Mouse (Mus musculus): ENCODE results near the gene Pomp. TPM values are rescaled to one million over a fixed set of nuclear protein-coding genes. Genes with fewer than 3 reads are reported as not detected.
"Not testable (repeated sequence)": the region's sequence is repeated elsewhere in the genome, so short reads cannot be mapped to it uniquely, and the experiment has no call there.

The Pomp gene
- polyA plus RNA-seq, 1 experiment from 2014 or later = 500 TPM

GRCm38 (mm10) chr5:147893766-147894454 lies 33.6 kb downstream of the Pomp start:
- Histone ChIP-seq H3K4me3 (ENCODE audit: low read depth, low read length) (peak overlapping the region; percentile 61), H3K4me1 (ENCODE audit: control insufficient read depth, insufficient read depth, low read length) (peaks cover 10% of the 10 kb centered on the region), H3K27ac (ENCODE audit: low read length) (no peak overlapping the region), H3K9ac (ENCODE audit: low read depth, low read length) (peak overlapping the region; percentile 68), H3K36me3 (ENCODE audit: control insufficient read depth, insufficient read depth, low read length) (no peaks in the 10 kb centered on the region), H3K27me3 (ENCODE audit: control insufficient read depth, insufficient read depth, low read depth, low read length) (no peaks in the 10 kb centered on the region; the same call in 1 of the 2 replicates), H3K9me3 (replicated peaks; ENCODE audit: control insufficient read depth, low read length, poor library complexity, severe bottlenecking) (no peaks in the 10 kb centered on the region), H3K4me2 (ENCODE audit: low read length) (peak overlapping the region; percentile 89)
- 2% methylated on average over 25 of the region's 25 CpGs for WGBS
- peak; percentile 44 for ATAC-seq

GRCm38 (mm10) chr5:147894455-147895076 lies 34.3 kb downstream of the Pomp start, which contains the start of gene Slc46a3:
Gene Slc46a3, minus strand, starts transcription at chr5:147894815.
- Histone ChIP-seq H3K4me2 (ENCODE audit: low read length) (peak within 1 kb of the TSS; percentile 89), H3K9ac (ENCODE audit: low read depth, low read length) (peak within 1 kb of the TSS; percentile 68), H3K36me3 (ENCODE audit: control insufficient read depth, insufficient read depth, low read length) (no peaks in the 10 kb centered on the region), H3K4me1 (ENCODE audit: control insufficient read depth, insufficient read depth, low read length) (peaks cover 10% of the 10 kb centered on the region), H3K27me3 (ENCODE audit: control insufficient read depth, insufficient read depth, low read depth, low read length) (no peaks in the 10 kb centered on the region; the same call in 1 of the 2 replicates), H3K27ac (ENCODE audit: low read length) (no peak within 1 kb of the TSS), H3K9me3 (replicated peaks; ENCODE audit: control insufficient read depth, low read length, poor library complexity, severe bottlenecking) (no peaks in the 10 kb centered on the region), H3K4me3 (ENCODE audit: low read depth, low read length) (peak within 1 kb of the TSS; percentile 61)
- peak; percentile 99 for ATAC-seq
- 0% methylated on average over 47 of the region's 47 CpGs for WGBS

DNA sequence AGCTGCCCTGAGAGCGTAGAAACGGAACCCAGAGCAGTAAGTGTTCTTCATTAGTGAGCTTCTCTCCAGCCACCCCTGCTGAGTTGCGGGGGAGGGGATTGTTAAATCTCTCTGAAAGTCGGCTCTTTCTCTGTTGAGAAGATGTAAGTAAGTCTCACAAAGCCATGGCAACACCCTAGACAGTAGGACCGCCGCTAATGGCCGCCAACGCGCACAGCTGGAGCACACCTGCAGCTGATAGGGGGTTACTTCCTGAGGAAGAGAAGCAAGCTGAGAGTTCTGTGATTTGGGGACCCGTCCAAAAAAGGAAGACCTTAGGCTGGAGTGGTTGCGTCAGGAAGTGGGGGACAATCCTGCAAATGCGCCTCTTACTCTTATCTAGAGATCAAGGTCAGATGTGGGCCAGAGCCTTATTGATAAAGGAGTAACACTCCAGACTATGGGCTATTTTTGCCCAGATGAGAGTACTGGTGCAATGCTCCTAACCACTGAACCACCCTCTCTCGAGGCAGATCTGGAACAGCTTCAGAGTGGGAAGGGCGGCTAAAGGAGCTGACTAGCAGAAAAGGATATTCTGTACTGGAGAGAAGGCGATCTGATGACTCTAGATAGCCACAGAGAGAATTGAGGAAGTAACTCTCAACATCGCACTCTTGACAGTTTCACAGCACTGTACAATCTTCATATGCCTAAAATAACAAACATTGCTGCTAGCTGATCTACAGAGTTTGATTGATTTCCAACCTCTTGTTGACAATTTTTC lies 35.4 kb downstream of the Pomp start:
- no peaks in the 10 kb centered on the region for H3K36me3 ChIP-seq (ENCODE audit: control insufficient read depth, insufficient read depth, low read length)
- no peaks in the 10 kb centered on the region for H3K9me3 ChIP-seq (replicated peaks; ENCODE audit: control insufficient read depth, low read length, poor library complexity, severe bottlenecking)
- peak overlapping the region; percentile 89 for H3K4me2 ChIP-seq (ENCODE audit: low read length)
- H3K4me3 ChIP-seq (ENCODE audit: low read depth, low read length) = peak overlapping the region; percentile 61; the same call in 1 of the 2 replicates
- ATAC-seq = no peak
- no peak overlapping the region for H3K27ac ChIP-seq (ENCODE audit: low read length)
- H3K9ac ChIP-seq (ENCODE audit: low read depth, low read length) = no peak overlapping the region
- 25% methylated on average over 16 of the region's 16 CpGs for WGBS
- peaks cover 10% of the 10 kb centered on the region for H3K4me1 ChIP-seq (ENCODE audit: control insufficient read depth, insufficient read depth, low read length)
- no peaks in the 10 kb centered on the region; the same call in 1 of the 2 replicates for H3K27me3 ChIP-seq (ENCODE audit: control insufficient read depth, insufficient read depth, low read depth, low read length)

DNA sequence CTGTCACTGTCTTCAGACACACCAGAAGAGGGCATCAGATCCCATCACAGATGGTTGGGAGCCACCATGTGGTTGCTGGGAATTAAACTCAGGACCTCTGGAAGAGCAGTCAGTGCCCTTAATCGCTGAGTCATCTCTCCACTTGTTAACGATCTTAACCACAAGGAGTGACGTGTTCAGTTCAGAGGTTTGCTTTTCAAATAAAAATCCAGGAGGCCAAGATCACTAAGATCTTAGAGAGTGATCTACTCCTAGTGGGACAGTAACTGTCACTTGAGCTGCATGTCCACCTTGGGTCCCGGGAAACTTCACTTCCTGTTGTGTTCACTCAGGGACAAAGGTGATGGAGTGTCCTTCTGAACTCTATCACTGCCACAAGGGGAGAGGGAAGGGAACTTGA lies 36.2 kb downstream of the Pomp start:
- not testable (repeated sequence) for H3K9ac ChIP-seq (ENCODE audit: low read depth, low read length); H3K4me2 ChIP-seq (ENCODE audit: low read length); H3K9me3 ChIP-seq (replicated peaks; ENCODE audit: control insufficient read depth, low read length, poor library complexity, severe bottlenecking); H3K27me3 ChIP-seq (ENCODE audit: control insufficient read depth, insufficient read depth, low read depth, low read length); H3K27ac ChIP-seq (ENCODE audit: low read length); ATAC-seq; H3K36me3 ChIP-seq (ENCODE audit: control insufficient read depth, insufficient read depth, low read length); H3K4me3 ChIP-seq (ENCODE audit: low read depth, low read length)
- H3K4me1 ChIP-seq (ENCODE audit: control insufficient read depth, insufficient read depth, low read length) = peaks cover 10% of the 10 kb centered on the region
- 86% methylated on average over 4 of the region's 4 CpGs for WGBS

GRCm38 (mm10) chr5:147898254-147898653 lies 38.0 kb downstream of the Pomp start:
- Histone ChIP-seq H3K4me1 (ENCODE audit: control insufficient read depth, insufficient read depth, low read length) (peaks cover 10% of the 10 kb centered on the region), H3K9me3 (replicated peaks; ENCODE audit: control insufficient read depth, low read length, poor library complexity, severe bottlenecking) (no peaks in the 10 kb centered on the region), H3K27ac (ENCODE audit: low read length) (no peak overlapping the region), H3K4me3 (ENCODE audit: low read depth, low read length) (no peak overlapping the region), H3K36me3 (ENCODE audit: control insufficient read depth, insufficient read depth, low read length) (no peaks in the 10 kb centered on the region), H3K9ac (ENCODE audit: low read depth, low read length) (no peak overlapping the region), H3K27me3 (ENCODE audit: control insufficient read depth, insufficient read depth, low read depth, low read length) (no peaks in the 10 kb centered on the region; the same call in 1 of the 2 replicates), H3K4me2 (ENCODE audit: low read length) (no peak overlapping the region)
- ATAC-seq = no peak
- 65% methylated on average over 2 of the region's 2 CpGs for WGBS

- Histone ChIP-seq H3K27me3 (ENCODE audit: control insufficient read depth, insufficient read depth, low read depth, low read length) (no peaks in the 10 kb centered on the region), H3K36me3 (ENCODE audit: control insufficient read depth, insufficient read depth, low read length) (no peaks in the 10 kb centered on the region), H3K4me1 (ENCODE audit: control insufficient read depth, insufficient read depth, low read length) (peaks cover 5% of the 10 kb centered on the region), H3K9ac (ENCODE audit: low read depth, low read length) (no peak overlapping the region), H3K27ac (ENCODE audit: low read length) (no peak overlapping the region), H3K9me3 (replicated peaks; ENCODE audit: control insufficient read depth, low read length, poor library complexity, severe bottlenecking) (no peaks in the 10 kb centered on the region), H3K4me3 (ENCODE audit: low read depth, low read length) (no peak overlapping the region), H3K4me2 (ENCODE audit: low read length) (no peak overlapping the region)
- WGBS = 68% methylated on average over 4 of the region's 4 CpGs
- ATAC-seq = no peak
These were observed 38.8 kb downstream of the Pomp start for GRCm38 (mm10) chr5:147898968-147899549.

DNA sequence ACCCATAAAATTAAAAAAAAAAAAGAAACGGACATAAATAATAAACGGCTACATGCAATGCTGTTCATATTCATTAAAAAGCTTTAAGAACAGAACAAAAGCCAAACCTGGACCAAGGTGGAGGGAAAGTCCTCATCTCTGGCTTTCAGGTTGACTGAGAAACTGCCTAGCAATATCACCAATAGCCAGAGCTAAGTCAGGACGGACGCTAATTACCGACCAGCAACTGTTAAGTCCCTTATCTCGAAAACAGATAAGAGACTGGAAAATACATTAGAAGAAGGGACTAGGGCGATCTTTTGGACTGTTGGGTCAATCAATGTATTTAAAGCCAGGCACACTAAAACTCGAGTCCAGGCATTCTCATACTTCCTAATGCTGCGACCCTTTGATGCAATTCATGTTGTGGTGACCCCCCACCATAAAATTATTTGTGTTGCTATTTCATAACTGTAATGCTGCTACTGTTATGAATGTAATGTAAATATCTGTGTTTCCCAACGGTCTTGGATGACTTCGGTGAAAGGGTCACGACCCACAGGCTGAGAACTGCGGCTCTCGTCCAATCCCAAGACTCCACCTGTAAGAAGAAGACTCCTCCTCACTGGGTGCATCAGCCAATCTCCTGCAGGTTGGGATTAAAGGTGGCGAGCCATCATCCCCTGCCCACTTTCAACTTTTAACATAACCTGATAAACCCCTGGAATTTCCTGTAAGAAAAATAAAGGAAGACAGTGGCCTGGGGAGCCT lies 41.9 kb downstream of the Pomp start:
- no peaks in the 10 kb centered on the region for H3K36me3 ChIP-seq (ENCODE audit: control insufficient read depth, insufficient read depth, low read length)
- no peaks in the 10 kb centered on the region for H3K4me1 ChIP-seq (ENCODE audit: control insufficient read depth, insufficient read depth, low read length)
- no peak overlapping the region for H3K4me2 ChIP-seq (ENCODE audit: low read length)
- no peak overlapping the region for H3K27ac ChIP-seq (ENCODE audit: low read length)
- H3K4me3 ChIP-seq (ENCODE audit: low read depth, low read length) = no peak overlapping the region
- ATAC-seq = no peak
- no peaks in the 10 kb centered on the region for H3K27me3 ChIP-seq (ENCODE audit: control insufficient read depth, insufficient read depth, low read depth, low read length)
- 86% methylated on average over 15 of the region's 15 CpGs for WGBS
- no peak overlapping the region for H3K9ac ChIP-seq (ENCODE audit: low read depth, low read length)
- no peaks in the 10 kb centered on the region for H3K9me3 ChIP-seq (replicated peaks; ENCODE audit: control insufficient read depth, low read length, poor library complexity, severe bottlenecking)

GRCm38 (mm10) chr5:147903166-147903565 lies 42.9 kb downstream of the Pomp start:
- no peak overlapping the region for H3K4me3 ChIP-seq (ENCODE audit: low read depth, low read length)
- H3K4me2 ChIP-seq (ENCODE audit: low read length) = no peak overlapping the region
- 82% methylated on average over 9 of the region's 9 CpGs for WGBS
- H3K9ac ChIP-seq (ENCODE audit: low read depth, low read length) = no peak overlapping the region
- H3K9me3 ChIP-seq (replicated peaks; ENCODE audit: control insufficient read depth, low read length, poor library complexity, severe bottlenecking) = no peaks in the 10 kb centered on the region
- no peak overlapping the region for H3K27ac ChIP-seq (ENCODE audit: low read length)
- no peaks in the 10 kb centered on the region for H3K4me1 ChIP-seq (ENCODE audit: control insufficient read depth, insufficient read depth, low read length)
- H3K36me3 ChIP-seq (ENCODE audit: control insufficient read depth, insufficient read depth, low read length) = no peaks in the 10 kb centered on the region
- H3K27me3 ChIP-seq (ENCODE audit: control insufficient read depth, insufficient read depth, low read depth, low read length) = no peaks in the 10 kb centered on the region
- no peak for ATAC-seq
